9 mouse cellular contexts compared by ENCODE assay signal in genomic region chr12:108221206-108221605, GRCm38 (mm10). TPM values are rescaled to one million over a fixed set of nuclear protein-coding genes. Genes with fewer than 3 reads are reported as not detected.
A peak's percentile ranks its signal among the peaks of the same experiment; 100 is the strongest.
DNase-seq lines count a peak whose midpoint lies in the region; ATAC-seq and TF ChIP-seq lines count a peak whose summit lies in the region.
"Had no signal": no experiment of that assay in that cellular context is flagged by ENCODE, and none has a peak within 500 bp of the region (broad histone marks: within the 10 kb centered on the region; RNA-seq: fewer than 3 reads in every experiment).

No protein-coding gene starts in this region.

- no peaks in the 10 kb centered on the region for H3K9me3 ChIP-seq in heart, embryonic 10.5 days
- H3K9me3 ChIP-seq in hindbrain, embryonic 16.5 days (ENCODE audit: control insufficient read depth, low read length) = no peaks in the 10 kb centered on the region
- H3K9me3 ChIP-seq: liver, embryonic 15.5 days had no signal

- WGBS in heart, embryonic 10.5 days = 52% methylated on average over 10 of the region's 10 CpGs
- 46% methylated on average over 10 of the region's 10 CpGs for WGBS in lung, adult 2 months
- 39% methylated on average over 10 of the region's 10 CpGs for WGBS in hindbrain, embryonic 16.5 days

- DNase-seq in heart, embryonic 10.5 days (ENCODE audit: low spot score) = no peak
- DNase-seq in heart, adult 8-10 months (ENCODE audit: low spot score) = no peak
- peak; percentile 54 for DNase-seq in lung, postnatal 10 days
- DNase-seq in lung, adult 2 months = no peak
- DNase-seq in retina, postnatal 1 day = peak; percentile 78
- no peak for DNase-seq in adrenal gland, postnatal 14 days

- no peak for TF ChIP-seq CTCF in lung, adult 2 months (IDR thresholded peaks at IDR 0.05; ENCODE audit: insufficient read depth, low read length)

- H3K4me2 ChIP-seq in hindbrain, embryonic 16.5 days (ENCODE audit: low read length) = no peak overlapping the region
- H3K4me2 ChIP-seq: liver, embryonic 15.5 days had no signal

- no peak overlapping the region for H3K4me3 ChIP-seq in heart, embryonic 10.5 days
- H3K4me3 ChIP-seq in lung, adult 2 months (replicated peaks; ENCODE audit: extremely low read depth, low read depth, low read length) = no peak overlapping the region
- no peak overlapping the region for H3K4me3 ChIP-seq in hindbrain, embryonic 16.5 days (ENCODE audit: low read length)
- H3K4me3 ChIP-seq: liver, embryonic 15.5 days had no signal

- 0 out of 2 replicates have a peak, but pooled peaks cover 3% of the 10 kb centered on the region for H3K36me3 ChIP-seq in heart, embryonic 10.5 days
- no peaks in the 10 kb centered on the region for H3K36me3 ChIP-seq in hindbrain, embryonic 16.5 days (ENCODE audit: control insufficient read depth, insufficient read depth, low read length)
- H3K36me3 ChIP-seq: liver, embryonic 15.5 days had no signal

- peak; percentile 24; the same call in 1 of the 2 replicates for ATAC-seq in hindbrain, embryonic 16.5 days
- ATAC-seq in inflammation-experienced regulatory T-cells, adult 6 months = no peak

- TF ChIP-seq POLR2A in lung, adult 2 months (IDR thresholded peaks at IDR 0.05; ENCODE audit: borderline replicate concordance, extremely low read depth, low read depth, low read length) = no peak

- H3K27me3 ChIP-seq in heart, embryonic 10.5 days (ENCODE audit: insufficient read depth, poor library complexity, severe bottlenecking) = no peaks in the 10 kb centered on the region
- H3K27me3 ChIP-seq in hindbrain, embryonic 16.5 days (replicated peaks; ENCODE audit: control insufficient read depth, insufficient read depth, low read length) = no peaks in the 10 kb centered on the region
- H3K27me3 ChIP-seq: liver, embryonic 15.5 days had no signal

- peaks cover 94% of the 10 kb centered on the region for H3K4me1 ChIP-seq in heart, embryonic 10.5 days
- peaks cover 3% of the 10 kb centered on the region; the same call in 1 of the 2 replicates for H3K4me1 ChIP-seq in lung, adult 2 months (ENCODE audit: control insufficient read depth, insufficient read depth, low read length)
- peaks cover 58% of the 10 kb centered on the region for H3K4me1 ChIP-seq in hindbrain, embryonic 16.5 days (ENCODE audit: control insufficient read depth, insufficient read depth, low read depth, low read length)
- H3K4me1 ChIP-seq: liver, embryonic 15.5 days had no signal

- no peak overlapping the region for H3K9ac ChIP-seq in hindbrain, embryonic 16.5 days (ENCODE audit: low read depth, low read length)
- H3K9ac ChIP-seq: liver, embryonic 15.5 days had no signal

- H3K27ac ChIP-seq in heart, embryonic 10.5 days = peak overlapping the region; percentile 19; the same call in 1 of the 2 replicates
- peak overlapping the region; percentile 40; the same call in 1 of the 2 replicates for H3K27ac ChIP-seq in hindbrain, embryonic 16.5 days (ENCODE audit: low read depth, low read length)
- H3K27ac ChIP-seq: liver, embryonic 15.5 days had no signal

RNA-seq across cellular contexts. Expression of gene Ccnk, which starts 41.8 kb away (rescaled TPM):
- 2.0 and 3.6 TPM in 2 replicates for polyA plus RNA-seq in heart, embryonic 10.5 days (2016; fragmentation: Nextera tagmentation; extraction: Ambion mirVana)
- total RNA-seq in heart, adult 8-10 months (2022) = 10 to 100 TPM; 25.5 to 32.4 (median 31.1) TPM
- polyA plus RNA-seq in lung, adult 2 months (2012; rRNA removed) = 11.1 and 15.8 TPM in 2 replicates
- polyA plus RNA-seq in hindbrain, embryonic 16.5 days (2015; fragmentation: Nextera tagmentation; extraction: Ambion mirVana) = 2.2 and 2.6 TPM in 2 replicates
- 1 to 10 TPM; 3.9 to 6.3 (median 5.2) TPM for polyA plus RNA-seq in inflammation-experienced regulatory T-cells, adult 6 months (2017; shearing (Covaris generic))
- total RNA-seq in adrenal gland, postnatal 14 days (2021) = 31.5 and 31.7 TPM in 2 replicates

RNA-seq across cellular contexts. Expression of gene Setd3, which starts 42.1 kb away (rescaled TPM):
- polyA plus RNA-seq in heart, embryonic 10.5 days (2016; fragmentation: Nextera tagmentation; extraction: Ambion mirVana) = 72.6 TPM in 2 replicates
- 100 to 1,000 TPM in 1 of 4 experiments, 10 to 100 TPM in 3; 88.6 to 103 (median 93.1) TPM for total RNA-seq in heart, adult 8-10 months (2022)
- polyA plus RNA-seq in lung, adult 2 months (2012; rRNA removed) = 19.8 and 28.4 TPM in 2 replicates
- 93.6 and 97.6 TPM in 2 replicates for polyA plus RNA-seq in hindbrain, embryonic 16.5 days (2015; fragmentation: Nextera tagmentation; extraction: Ambion mirVana)
- 10 to 100 TPM; 27.7 to 33.1 (median 32.1) TPM for polyA plus RNA-seq in inflammation-experienced regulatory T-cells, adult 6 months (2017; shearing (Covaris generic))
- 92.3 and 93.2 TPM in 2 replicates for total RNA-seq in adrenal gland, postnatal 14 days (2021)

RNA-seq across cellular contexts. Expression of gene Ccdc85c, which starts 54.0 kb away (rescaled TPM):
- 5.7 and 6.7 TPM in 2 replicates for polyA plus RNA-seq in heart, embryonic 10.5 days (2016; fragmentation: Nextera tagmentation; extraction: Ambion mirVana)
- 10 to 100 TPM; 38.2 to 46.2 (median 40.0) TPM for total RNA-seq in heart, adult 8-10 months (2022)
- 22.2 and 22.5 TPM in 2 replicates for polyA plus RNA-seq in lung, adult 2 months (2012; rRNA removed)
- polyA plus RNA-seq in hindbrain, embryonic 16.5 days (2015; fragmentation: Nextera tagmentation; extraction: Ambion mirVana) = 7.5 and 10.2 TPM in 2 replicates
- under 1 TPM; 0.21 to 0.33 (median 0.28) TPM for polyA plus RNA-seq in inflammation-experienced regulatory T-cells, adult 6 months (2017; shearing (Covaris generic))
- 21.6 and 23.0 TPM in 2 replicates for total RNA-seq in adrenal gland, postnatal 14 days (2021)

Comparison
In these comparisons a context has a peak if more than half of its experiments do, and no peak if none do; other contexts are left out.
1. DNase-seq: peak in lung, postnatal 10 days (single experiment) and retina, postnatal 1 day (single experiment); none in heart, embryonic 10.5 days (single experiment), heart, adult 8-10 months (single experiment), lung, adult 2 months (single experiment) and adrenal gland, postnatal 14 days (single experiment).